Mouse (Mus musculus): Measurements from ENCODE around the gene Hmox2.

- TF ChIP-seq CTCF (IDR thresholded peaks at IDR 0.05; ENCODE audit: control insufficient read depth, insufficient read depth, insufficient read length): no peak
- no peak for TF ChIP-seq USF1 (IDR thresholded peaks at IDR 0.05; ENCODE audit: low read depth)
- TF ChIP-seq CEBPB (IDR thresholded peaks at IDR 0.05; ENCODE audit: low read depth): no peak
- no peak for TF ChIP-seq MYOD1 (IDR thresholded peaks at IDR 0.05; ENCODE audit: control insufficient read depth, insufficient read length, low read depth)
These were observed 20.6 kb upstream of the Hmox2 start for GRCm38 (mm10) chr16:4705541-4705940.
